Mouse (Mus musculus): Measurements from ENCODE around the gene Proz.

- TF ChIP-seq POLR2A (IDR thresholded peaks at IDR 0.05; ENCODE audit: borderline replicate concordance, extremely low read depth, low read depth, low read length) = no peak
- TF ChIP-seq CTCF (IDR thresholded peaks at IDR 0.05; ENCODE audit: insufficient read depth, low read length) = no peak
These were observed 14.3 kb downstream of the Proz start for GRCm38 (mm10) chr8:13075044-13075443.
